Mouse (Mus musculus) heart, adult 2 months (tissue): ENCODE measurements at regions not wholly inside any gene's neighbourhood (a gene's known extent, or its start where the extent isn't known, plus 50 kb on each side); places are given as distances from the start of the nearest gene placed in this dataset.

ENCODE experiments used
- CTCF ChIP-seq: fragments of 200-600 bp; IDR thresholded peaks from 2 replicates; pipeline ENCODE4 v1.8.1; 2022; ENCODE audit warnings: antibody characterized with exemption, mild to moderate bottlenecking, moderate library complexity
- EP300 ChIP-seq: fragments of 200-500 bp; IDR thresholded peaks from 2 replicates; pipeline ENCODE4 v1.6.1; 2011; ENCODE audit warnings: low read depth, low read length, control low read depth; ENCODE audit not compliant: insufficient read depth
- POLR2A ChIP-seq: fragments of 200-500 bp; IDR thresholded peaks from 2 replicates; pipeline ENCODE4 v1.6.1; 2011; ENCODE audit warnings: mild to moderate bottlenecking, low read depth, low read length, control low read depth; ENCODE audit not compliant: insufficient read depth

- TF ChIP-seq POLR2A (no peak), CTCF (no peak), EP300 (no peak)
Measured at GRCm38 (mm10) chr4:23843609-23844287, 652.5 kb upstream of the Mms22l start.
